Mouse (Mus musculus): Measurements from ENCODE around the gene Pigz. TPM values are rescaled to one million over a fixed set of nuclear protein-coding genes. Genes with fewer than 3 reads are reported as not detected.

Gene Pigz
- polyA plus RNA-seq, 1 experiment, result 3.3 TPM

Other genes starting within 250 kb of the Pigz start
- 0.20 and 0.56 TPM in 2 replicates for gene Meltf, start 55.0 kb upstream of the Pigz start, polyA plus RNA-seq (2012; rRNA removed)
- gene 0610012G03Rik, start 14.6 kb downstream of the Pigz start, polyA plus RNA-seq (2012; rRNA removed), result 48.7 and 49.8 TPM in 2 replicates
- 14.5 and 36.0 TPM in 2 replicates for gene Ncbp2, start 14.7 kb downstream of the Pigz start, polyA plus RNA-seq (2012; rRNA removed)
- 8.4 and 8.6 TPM in 2 replicates for gene Senp5, start 69.4 kb downstream of the Pigz start, polyA plus RNA-seq (2012; rRNA removed)
- gene Pak2, start 145.5 kb downstream of the Pigz start, polyA plus RNA-seq (2012; rRNA removed), result 18.0 and 26.2 TPM in 2 replicates
- gene Pigx, start 165.9 kb downstream of the Pigz start, polyA plus RNA-seq (2012; rRNA removed), result 32.4 and 36.9 TPM in 2 replicates
- 7.9 and 8.5 TPM in 2 replicates for gene Cep19, start 165.9 kb downstream of the Pigz start, polyA plus RNA-seq (2012; rRNA removed)
- 20.7 and 28.9 TPM in 2 replicates for gene Nrros, start 231.7 kb downstream of the Pigz start, polyA plus RNA-seq (2012; rRNA removed)
- not detected in 2 replicates for gene Bex6, start 246.0 kb downstream of the Pigz start, polyA plus RNA-seq (2012; rRNA removed)

All from gonadal fat pad, adult 2 months (tissue).